Mouse (Mus musculus) cerebellum, postnatal 10 days (tissue): ENCODE measurements around the gene Zfp518b.

Experiments
- DNase-seq, 2 experiments: peaks; one replicate each; pipeline ENCODE4 v3.0.0; 2021; ENCODE audit warnings: mixed read lengths in 2 of 2

Gene Zfp518b

GRCm38 (mm10) chr5:38632463-38633449, 51.9 kb downstream of the Zfp518b start:
- DNase-seq: peak; percentile 89 to 91

- no peak for DNase-seq
These were observed 56.6 kb downstream of the Zfp518b start for GRCm38 (mm10) chr5:38628023-38628422.

- DNase-seq: no peak
These were observed 57.7 kb downstream of the Zfp518b start for GRCm38 (mm10) chr5:38626883-38627282.

GRCm38 (mm10) chr5:38620783-38621182, 63.8 kb downstream of the Zfp518b start:
- DNase-seq: peak; percentile 81 to 85

GRCm38 (mm10) chr5:38618908-38619307, 65.7 kb downstream of the Zfp518b start:
- DNase-seq: no peak
